Mouse (Mus musculus) CH12.LX (cell line): ENCODE results near the gene Ric1.

ENCODE experiments used
- CTCF ChIP-seq, 2 experiments: IDR thresholded peaks in 1 of 2; conservative IDR thresholded peaks in 1 of 2; 2 replicates each; pipeline ENCODE4 v1.5.1; 2011 to 2012; ENCODE audit warnings: low read depth in 2 of 2, low read length in 2 of 2, improper control_type of control experiment in 1 of 2, inconsistent platforms in 1 of 2, mild to moderate bottlenecking in 1 of 2, moderate library complexity in 1 of 2
- TCF12 ChIP-seq: IDR thresholded peaks from 2 replicates; pipeline ENCODE4 v1.6.1; 2014; ENCODE audit warnings: low read depth, mild to moderate bottlenecking, inconsistent platforms, low read length, improper control_type of control experiment

GRCm38 (mm10) chr19:29641055-29641454, 119.0 kb downstream of the Ric1 start:
- TF ChIP-seq CTCF (conservative IDR thresholded peaks at IDR 0.05 in 1 of 2, IDR thresholded peaks at IDR 0.05 in 1 of 2; ENCODE audit: low read depth in 2 of 2, low read length in 2 of 2), result no peak
- TF ChIP-seq TCF12, result peak; percentile 28; the same call in 1 of the 2 replicates
